ENCODE assay signal across 10 mouse cellular contexts in genomic region chr12:110398351-110398750, GRCm38 (mm10). TPM values are rescaled to one million over a fixed set of nuclear protein-coding genes. Genes with fewer than 3 reads are reported as not detected.
A peak's percentile ranks its signal among the peaks of the same experiment; 100 is the strongest.
DNase-seq lines count a peak whose midpoint lies in the region; ATAC-seq lines count a peak whose summit lies in the region.
"Had no signal": no experiment of that assay in that cellular context is flagged by ENCODE, and none has a peak within 500 bp of the region (broad histone marks: within the 10 kb centered on the region; RNA-seq: fewer than 3 reads in every experiment).

No protein-coding gene starts in this region.

- H3K4me1 ChIP-seq in hindbrain, embryonic 11.5 days (replicated peaks; ENCODE audit: control insufficient read depth, insufficient read depth, low read length): no peaks in the 10 kb centered on the region
- H3K4me1 ChIP-seq in hindbrain, embryonic 12.5 days: 0 out of 2 replicates have a peak, but pooled peaks cover 2% of the 10 kb centered on the region
- no peaks in the 10 kb centered on the region for H3K4me1 ChIP-seq in midbrain, embryonic 13.5 days (replicated peaks)
- H3K4me1 ChIP-seq: embryonic facial prominence, embryonic 13.5 days; midbrain, embryonic 12.5 days had no signal

- H3K27me3 ChIP-seq in hindbrain, embryonic 11.5 days (ENCODE audit: control insufficient read depth, insufficient read depth, low read length): no peaks in the 10 kb centered on the region
- H3K27me3 ChIP-seq in hindbrain, embryonic 12.5 days: peaks cover 4% of the 10 kb centered on the region; the same call in 1 of the 2 replicates
- H3K27me3 ChIP-seq in midbrain, embryonic 13.5 days: peaks cover 3% of the 10 kb centered on the region; the same call in 1 of the 2 replicates
- H3K27me3 ChIP-seq: midbrain, embryonic 12.5 days had no signal

- H3K36me3 ChIP-seq in hindbrain, embryonic 11.5 days (ENCODE audit: control insufficient read depth, insufficient read depth, low read length): no peaks in the 10 kb centered on the region
- H3K36me3 ChIP-seq in hindbrain, embryonic 12.5 days: no peaks in the 10 kb centered on the region
- H3K36me3 ChIP-seq in midbrain, embryonic 13.5 days: no peaks in the 10 kb centered on the region
- H3K36me3 ChIP-seq: embryonic facial prominence, embryonic 13.5 days; midbrain, embryonic 12.5 days had no signal

- no peak overlapping the region for H3K27ac ChIP-seq in hindbrain, embryonic 11.5 days (ENCODE audit: low read depth, low read length)
- no peak overlapping the region for H3K27ac ChIP-seq in hindbrain, embryonic 12.5 days
- no peak overlapping the region for H3K27ac ChIP-seq in midbrain, embryonic 13.5 days
- H3K27ac ChIP-seq: embryonic facial prominence, embryonic 13.5 days; midbrain, embryonic 12.5 days had no signal

- ATAC-seq in hindbrain, embryonic 11.5 days (ENCODE audit: low FRiP score): no peak
- no peak for ATAC-seq in hindbrain, embryonic 12.5 days (ENCODE audit: low FRiP score)
- peak; percentile 48; the same call in 1 of the 2 replicates for ATAC-seq in midbrain, embryonic 13.5 days

- no peak overlapping the region for H3K4me2 ChIP-seq in hindbrain, embryonic 11.5 days (replicated peaks; ENCODE audit: low read depth, low read length)
- no peak overlapping the region for H3K4me2 ChIP-seq in hindbrain, embryonic 12.5 days (replicated peaks)
- H3K4me2 ChIP-seq in midbrain, embryonic 13.5 days (replicated peaks): no peak overlapping the region
- H3K4me2 ChIP-seq: embryonic facial prominence, embryonic 13.5 days; midbrain, embryonic 12.5 days had no signal

- WGBS in hindbrain, embryonic 11.5 days: 41% methylated on average over 8 of the region's 8 CpGs
- 36% methylated on average over 8 of the region's 8 CpGs for whole genome bisulfite sequencing in hindbrain, embryonic 12.5 days
- WGBS in midbrain, embryonic 13.5 days: 31% methylated on average over 8 of the region's 8 CpGs

- H3K9ac ChIP-seq in hindbrain, embryonic 11.5 days (ENCODE audit: low read depth, low read length): no peak overlapping the region
- H3K9ac ChIP-seq in hindbrain, embryonic 12.5 days: no peak overlapping the region
- no peak overlapping the region for H3K9ac ChIP-seq in midbrain, embryonic 13.5 days (replicated peaks)
- H3K9ac ChIP-seq: embryonic facial prominence, embryonic 13.5 days; midbrain, embryonic 12.5 days had no signal

- intact Hi-C loops in heart, postnatal 14 days (cut with DNase I): loop anchor here (5.0 kb wide), 1 partner anchor 1496 kb away; no protein-coding TSS in a partner anchor

- no peak overlapping the region for H3K4me3 ChIP-seq in hindbrain, embryonic 11.5 days (ENCODE audit: low read depth, low read length)
- no peak overlapping the region for H3K4me3 ChIP-seq in hindbrain, embryonic 12.5 days
- H3K4me3 ChIP-seq in midbrain, embryonic 13.5 days (replicated peaks): no peak overlapping the region
- H3K4me3 ChIP-seq: embryonic facial prominence, embryonic 13.5 days; midbrain, embryonic 12.5 days had no signal

- peak; percentile 86 for DNase-seq in hindbrain, embryonic 11.5 days (ENCODE audit: low spot score)
- peak; percentile 76 for DNase-seq in R1 (ENCODE audit: low read depth, low spot score)
- DNase-seq in cerebellum, postnatal 36 days: peak; percentile 79 to 82
- DNase-seq in heart, postnatal 14 days: peak; percentile 67 to 77
- peak; percentile 83 to 88 for DNase-seq in left cerebral cortex, adult 18-20 months (ENCODE audit: low spot score in 2 of 2)
- peak; percentile 53 for DNase-seq in telencephalon, adult 2 months (ENCODE audit: low read depth, low spot score)

- H3K9me3 ChIP-seq in hindbrain, embryonic 11.5 days (ENCODE audit: control insufficient read depth, low read length): no peaks in the 10 kb centered on the region
- no peaks in the 10 kb centered on the region for H3K9me3 ChIP-seq in hindbrain, embryonic 12.5 days (replicated peaks)
- 0 out of 2 replicates have a peak, but pooled peaks cover 3% of the 10 kb centered on the region for H3K9me3 ChIP-seq in midbrain, embryonic 13.5 days
- H3K9me3 ChIP-seq: embryonic facial prominence, embryonic 13.5 days; midbrain, embryonic 12.5 days had no signal

RNA-seq across cellular contexts. Expression of gene Ppp2r5c, which starts 48.6 kb away (rescaled TPM):
- polyA plus RNA-seq in hindbrain, embryonic 11.5 days (2014; fragmentation: Nextera tagmentation; extraction: Ambion mirVana): 162 and 172 TPM in 2 replicates
- 153 and 163 TPM in 2 replicates for polyA plus RNA-seq in hindbrain, embryonic 12.5 days (2016; fragmentation: Nextera tagmentation; extraction: Ambion mirVana)
- total RNA-seq in heart, postnatal 14 days (2021): 100 to 1,000 TPM; 102 to 103 TPM
- total RNA-seq in left cerebral cortex, adult 18-20 months (2021): 100 to 1,000 TPM; 263 to 284 TPM
- 136 and 147 TPM in 2 replicates for polyA plus RNA-seq in midbrain, embryonic 13.5 days (2015; fragmentation: Nextera tagmentation; extraction: Ambion mirVana)
